Mouse (Mus musculus): ENCODE results near the gene Maged1. TPM values are rescaled to one million over a fixed set of nuclear protein-coding genes. Genes with fewer than 3 reads are reported as not detected.

Gene Maged1
- total and polyA plus RNA-seq, 3 experiments: 57.7 to 94.7 (median 81.6) TPM

DNA sequence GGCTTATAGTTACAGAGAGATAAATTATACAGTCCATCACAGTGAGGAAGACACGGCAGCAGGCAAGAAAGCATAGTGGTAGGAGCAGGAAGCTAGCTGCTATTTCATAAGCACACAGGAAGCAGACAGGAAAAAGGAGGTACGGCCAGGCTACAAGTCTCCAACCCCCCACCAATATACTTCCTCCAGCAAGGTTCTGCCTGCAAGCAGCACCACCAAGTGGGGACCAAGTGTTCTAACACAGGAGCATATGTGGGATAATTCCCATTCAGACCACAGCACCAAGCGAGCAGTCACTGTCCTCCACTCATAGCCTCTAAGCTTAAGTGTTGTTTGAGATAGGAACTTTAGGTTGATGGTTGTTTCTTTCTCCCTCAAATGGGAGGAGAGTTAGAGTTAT lies 6.3 kb upstream of the Maged1 start:
- Histone ChIP-seq H3K4me3 (replicated peaks in 1 of 3; ENCODE audit: low read depth in 2 of 3, low read length in 2 of 3, poor library complexity in 1 of 3) (no peak overlapping the region), H3K27ac (ENCODE audit: insufficient read depth, low read depth) (no peak overlapping the region), H3K9me3 (replicated peaks; ENCODE audit: low read length) (no peaks in the 10 kb centered on the region), H3K4me2 (ENCODE audit: insufficient read depth, low read depth, poor library complexity, severe bottlenecking) (no peak overlapping the region), H3K9ac (ENCODE audit: insufficient read depth, low read depth) (no peak overlapping the region), H3K79me2 (replicated peaks; ENCODE audit: control insufficient read depth, extremely low read depth, insufficient read depth, poor library complexity, severe bottlenecking) (no peaks in the 10 kb centered on the region), H3K4me1 (ENCODE audit: control insufficient read depth in 1 of 2, insufficient read depth in 2 of 2) (peaks cover 4 to 10% of the 10 kb centered on the region in 2 experiments; a peak in 2 of 4 replicates), H3K27me3 (replicated peaks) (no peaks in the 10 kb centered on the region), H3K36me3 (replicated peaks in 1 of 2; ENCODE audit: control insufficient read depth in 1 of 2, insufficient read depth in 1 of 2, low read length in 1 of 2) (no peaks in the 10 kb centered on the region)
- DNase-seq (ENCODE audit: extremely low read depth): peak; percentile 47
- TF ChIP-seq UBTF (IDR thresholded peaks at IDR 0.05; ENCODE audit: low read depth, low read length) (no peak), SMC3 (IDR thresholded peaks at IDR 0.05; ENCODE audit: low read depth, low read length) (peak; percentile 59), BHLHE40 (IDR thresholded peaks at IDR 0.05; ENCODE audit: low read depth, low read length) (no peak), RAD21 (IDR thresholded peaks at IDR 0.05; ENCODE audit: low read depth, low read length) (peak; percentile 58), HCFC1 (IDR thresholded peaks at IDR 0.05; ENCODE audit: low read depth, low read length) (no peak), CTCF (conservative IDR thresholded peaks at IDR 0.05 in 1 of 2, IDR thresholded peaks at IDR 0.05 in 1 of 2; ENCODE audit: low read depth in 2 of 2, low read length in 2 of 2) (peak in 1 of 2 experiments; percentile 63; a peak in 2 of 4 replicates), NRF1 (IDR thresholded peaks at IDR 0.05; ENCODE audit: low read depth, low read length) (no peak), ZC3H11A (IDR thresholded peaks at IDR 0.05; ENCODE audit: low read depth, low read length) (no peak), MXI1 (IDR thresholded peaks at IDR 0.05; ENCODE audit: low read depth, low read length) (no peak)
- in situ Hi-C loops (cut with MboI; ENCODE audit: low pct_ligation_motif_present, low pct_unique_long_range_greater_than_20kb, low sequenced_read_pairs): loop anchor here (25.0 kb wide), 1 partner anchor 261 kb away; no protein-coding TSS in a partner anchor
- dilution Hi-C loops (cut with MboI; ENCODE audit: extremely low pct_ligation_motif_present, extremely low pct_unique_long_range_greater_than_20kb, low sequenced_read_pairs): no loop called here

DNA sequence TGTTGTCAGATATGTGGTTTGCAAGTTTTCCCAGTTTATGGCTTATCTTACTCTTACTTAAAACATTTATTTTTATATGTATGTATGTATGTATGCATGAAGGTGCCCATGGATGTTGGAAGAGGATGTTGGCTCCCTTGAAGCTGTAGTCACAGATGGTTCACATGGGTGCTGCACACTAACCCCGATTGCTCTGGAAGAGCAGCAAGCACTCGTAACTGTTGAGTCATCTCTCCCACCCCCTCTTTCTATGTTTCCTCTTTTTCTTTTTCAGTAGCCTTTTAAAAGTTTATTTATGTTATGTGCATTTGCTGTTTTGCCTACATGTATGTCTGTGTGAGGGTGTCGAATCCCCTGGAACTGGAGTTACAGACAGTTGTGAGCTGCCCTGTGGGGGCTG lies 4.0 kb upstream of the Maged1 start:
- H3K79me2 ChIP-seq (replicated peaks; ENCODE audit: control insufficient read depth, extremely low read depth, insufficient read depth, poor library complexity, severe bottlenecking): peaks cover 3% of the 10 kb centered on the region
- no peaks in the 10 kb centered on the region for H3K27me3 ChIP-seq (replicated peaks)
- no peak overlapping the region for H3K4me2 ChIP-seq (ENCODE audit: insufficient read depth, low read depth, poor library complexity, severe bottlenecking)
- no peak overlapping the region for H3K9ac ChIP-seq (ENCODE audit: insufficient read depth, low read depth)
- H3K36me3 ChIP-seq (replicated peaks in 1 of 2; ENCODE audit: control insufficient read depth in 1 of 2, insufficient read depth in 1 of 2, low read length in 1 of 2): no peaks in the 10 kb centered on the region
- H3K4me1 ChIP-seq (ENCODE audit: control insufficient read depth in 1 of 2, insufficient read depth in 2 of 2): peaks cover 4 to 17% of the 10 kb centered on the region in 2 experiments; a peak in 3 of 4 replicates
- DNase-seq (ENCODE audit: extremely low read depth): no peak
- H3K9me3 ChIP-seq (replicated peaks; ENCODE audit: low read length): no peaks in the 10 kb centered on the region
- H3K27ac ChIP-seq (ENCODE audit: insufficient read depth, low read depth): no peak overlapping the region
- TF ChIP-seq POLR2A (IDR thresholded peaks at IDR 0.05; ENCODE audit: low read depth, low read length): no peak
- peak; percentile 44; the same call in 1 of the 2 replicates for TF ChIP-seq EP300 (IDR thresholded peaks at IDR 0.05; ENCODE audit: low read length)
- dilution Hi-C loops (cut with MboI; ENCODE audit: extremely low pct_ligation_motif_present, extremely low pct_unique_long_range_greater_than_20kb, low sequenced_read_pairs) (no loop called here), in situ Hi-C loops (cut with MboI; ENCODE audit: low pct_ligation_motif_present, low pct_unique_long_range_greater_than_20kb, low sequenced_read_pairs) (loop anchor here (25.0 kb wide), 1 partner anchor 259 kb away; no protein-coding TSS in a partner anchor)
- no peak overlapping the region for H3K4me3 ChIP-seq (replicated peaks in 1 of 3; ENCODE audit: low read depth in 2 of 3, low read length in 2 of 3, poor library complexity in 1 of 3)

DNA sequence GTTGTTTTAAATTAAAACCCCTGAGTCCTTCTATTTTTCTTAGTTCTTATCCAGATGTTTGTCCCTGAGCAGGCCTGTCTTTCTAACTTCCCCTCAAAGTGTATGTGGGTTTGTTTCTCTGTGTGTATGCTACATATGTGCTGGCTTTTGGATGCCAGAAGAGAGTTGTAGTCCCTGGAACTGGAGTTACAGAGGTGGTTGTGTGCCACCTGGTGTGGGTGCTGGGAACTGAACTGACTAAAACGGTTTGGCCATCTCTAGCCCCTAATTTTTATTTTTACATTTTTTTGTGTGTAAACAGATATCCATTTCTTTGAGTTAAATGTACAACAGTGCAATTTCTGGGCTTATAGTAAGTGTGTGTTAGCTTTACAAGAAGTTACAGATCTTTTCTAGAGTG lies 3.0 kb upstream of the Maged1 start:
- Histone ChIP-seq H3K4me1 (ENCODE audit: control insufficient read depth in 1 of 2, insufficient read depth in 2 of 2) (peaks cover 6 to 21% of the 10 kb centered on the region in 2 experiments; a peak in 3 of 4 replicates), H3K79me2 (replicated peaks; ENCODE audit: control insufficient read depth, extremely low read depth, insufficient read depth, poor library complexity, severe bottlenecking) (peaks cover 3% of the 10 kb centered on the region), H3K4me2 (ENCODE audit: insufficient read depth, low read depth, poor library complexity, severe bottlenecking) (no peak overlapping the region), H3K9me3 (replicated peaks; ENCODE audit: low read length) (no peaks in the 10 kb centered on the region), H3K4me3 (replicated peaks in 1 of 3; ENCODE audit: low read depth in 2 of 3, low read length in 2 of 3, poor library complexity in 1 of 3) (no peak overlapping the region), H3K27me3 (replicated peaks) (no peaks in the 10 kb centered on the region), H3K27ac (ENCODE audit: insufficient read depth, low read depth) (no peak overlapping the region), H3K36me3 (replicated peaks in 1 of 2; ENCODE audit: control insufficient read depth in 1 of 2, insufficient read depth in 1 of 2, low read length in 1 of 2) (peaks cover 0 to 2% of the 10 kb centered on the region in 2 experiments), H3K9ac (ENCODE audit: insufficient read depth, low read depth) (no peak overlapping the region)
- peak; percentile 45 for DNase-seq (ENCODE audit: extremely low read depth)
- in situ Hi-C loops (cut with MboI; ENCODE audit: low pct_ligation_motif_present, low pct_unique_long_range_greater_than_20kb, low sequenced_read_pairs): loop anchor here (25.0 kb wide), 1 partner anchor 258 kb away; no protein-coding TSS in a partner anchor
- dilution Hi-C loops (cut with MboI; ENCODE audit: extremely low pct_ligation_motif_present, extremely low pct_unique_long_range_greater_than_20kb, low sequenced_read_pairs): no loop called here
- TF ChIP-seq ZC3H11A (IDR thresholded peaks at IDR 0.05; ENCODE audit: low read depth, low read length) (no peak), ZNF384 (IDR thresholded peaks at IDR 0.05; ENCODE audit: low read depth, low read length) (no peak), USF2 (conservative IDR thresholded peaks at IDR 0.05; ENCODE audit: low read depth, low read length) (no peak), E2F4 (IDR thresholded peaks at IDR 0.05; ENCODE audit: insufficient replicate concordance, low read depth, low read length) (no peak), ETS1 (conservative IDR thresholded peaks at IDR 0.05; ENCODE audit: low read depth, low read length) (no peak), ZMIZ1 (IDR thresholded peaks at IDR 0.05; ENCODE audit: low read depth, low read length) (no peak), JUND (conservative IDR thresholded peaks at IDR 0.05; ENCODE audit: low read depth, low read length) (no peak), SMC3 (IDR thresholded peaks at IDR 0.05; ENCODE audit: low read depth, low read length) (peak; percentile 80), MAZ (IDR thresholded peaks at IDR 0.05; ENCODE audit: low read depth, low read length) (no peak), USF1 (IDR thresholded peaks at IDR 0.05; ENCODE audit: low read depth, low read length) (no peak), MAX (IDR thresholded peaks at IDR 0.05; ENCODE audit: low read length) (no peak), CTCF (conservative IDR thresholded peaks at IDR 0.05 in 1 of 2, IDR thresholded peaks at IDR 0.05 in 1 of 2; ENCODE audit: low read depth in 2 of 2, low read length in 2 of 2) (peak in 1 of 2 experiments; percentile 68; a peak in 2 of 4 replicates), ELF1 (IDR thresholded peaks at IDR 0.05; ENCODE audit: low read depth, low read length) (no peak), RAD21 (IDR thresholded peaks at IDR 0.05; ENCODE audit: low read depth, low read length) (peak; percentile 63), CHD1 (IDR thresholded peaks at IDR 0.05; ENCODE audit: low read depth, low read length) (no peak), MEF2A (IDR thresholded peaks at IDR 0.05; ENCODE audit: borderline replicate concordance, low read depth, low read length) (no peak), SIN3A (IDR thresholded peaks at IDR 0.05; ENCODE audit: low read length) (no peak), HCFC1 (IDR thresholded peaks at IDR 0.05; ENCODE audit: low read depth, low read length) (no peak), NELFE (IDR thresholded peaks at IDR 0.05; ENCODE audit: low read depth, low read length) (no peak)

Measured in CH12.LX (cell line).